Mouse (Mus musculus) neural tube, embryonic 15.5 days (tissue): ENCODE results near the gene Hoxc9. TPM values are rescaled to one million over a fixed set of nuclear protein-coding genes. Genes with fewer than 3 reads are reported as not detected.
A peak's percentile ranks its signal among the peaks of the same experiment; 100 is the strongest.

Source experiments
- ATAC-seq: fragments of 200-750 bp; cut with Nextera tagmentation; 2 replicates; pipeline ENCODE4 v1.8.0; 2017; ENCODE audit warnings: mild to moderate bottlenecking, moderate TSS enrichment, moderate library complexity; ENCODE audit not compliant: low FRiP score
- H3K27ac ChIP-seq: fragments of 300-500 bp; sonication (generic); replicated peaks from 2 replicates; pipeline ENCODE4 v1.5.1; 2015; ENCODE audit warnings: mild to moderate bottlenecking, inconsistent platforms
- H3K27me3 ChIP-seq: fragments of 300-500 bp; sonication (generic); replicated peaks from 2 replicates; pipeline ENCODE4 v1.6.1; 2015; ENCODE audit warnings: inconsistent platforms
- H3K36me3 ChIP-seq: fragments of 300-500 bp; sonication (generic); 2 replicates; pipeline ENCODE4 v1.6.1; 2015; ENCODE audit warnings: inconsistent platforms
- H3K4me1 ChIP-seq: fragments of 300-500 bp; sonication (generic); 2 replicates; pipeline ENCODE4 v1.6.1; 2015; ENCODE audit warnings: inconsistent platforms
- H3K4me2 ChIP-seq: fragments of 300-500 bp; sonication (generic); 2 replicates; pipeline ENCODE4 v1.6.1; 2015; ENCODE audit warnings: inconsistent platforms, mild to moderate bottlenecking, moderate library complexity
- H3K4me3 ChIP-seq: fragments of 300-500 bp; sonication (generic); replicated peaks from 2 replicates; pipeline ENCODE4 v1.5.1; 2015; ENCODE audit warnings: mild to moderate bottlenecking, inconsistent platforms
- H3K9ac ChIP-seq: fragments of 300-500 bp; sonication (generic); replicated peaks from 2 replicates; pipeline ENCODE4 v1.6.1; 2015; ENCODE audit warnings: mild to moderate bottlenecking, inconsistent platforms
- H3K9me3 ChIP-seq: fragments of 300-500 bp; sonication (generic); replicated peaks from 2 replicates; pipeline ENCODE4 v1.6.1; 2016; ENCODE audit warnings: inconsistent platforms
- WGBS: fragments of 180-500 bp; shearing (Covaris S2); methylation state at CpG from one replicate; pipeline ENCODE4 v1.1.7; 2015; ENCODE audit warnings: mixed read lengths; 5-methylcytosine and 5-hydroxymethylcytosine counted together
- polyA plus RNA-seq: library from polyadenylated mRNA; unstranded; fragments of >200 nt; fragmentation: Nextera tagmentation; extraction: Ambion mirVana; gene quantifications from 2 replicates; pipeline ENCODE4 v1.2.1, GENCODE M21; 2015

The Hoxc9 gene
- polyA plus RNA-seq, 1 experiment from 2014 or later: 30.9 TPM

- Histone ChIP-seq H3K9me3 (no peaks in the 10 kb centered on the region), H3K27ac (peak overlapping the region; percentile 89), H3K27me3 (no peaks in the 10 kb centered on the region), H3K36me3 (no peaks in the 10 kb centered on the region), H3K4me1 (peaks cover 94% of the 10 kb centered on the region), H3K4me3 (peak overlapping the region; percentile 38), H3K9ac (peak overlapping the region; percentile 53), H3K4me2 (peak overlapping the region; percentile 71)
- ATAC-seq: no peak
- WGBS: 14% methylated on average over 19 of the region's 19 CpGs
Observed at GRCm38 (mm10) chr15:103015406-103016166, 39.3 kb downstream of the Hoxc9 start.

DNA sequence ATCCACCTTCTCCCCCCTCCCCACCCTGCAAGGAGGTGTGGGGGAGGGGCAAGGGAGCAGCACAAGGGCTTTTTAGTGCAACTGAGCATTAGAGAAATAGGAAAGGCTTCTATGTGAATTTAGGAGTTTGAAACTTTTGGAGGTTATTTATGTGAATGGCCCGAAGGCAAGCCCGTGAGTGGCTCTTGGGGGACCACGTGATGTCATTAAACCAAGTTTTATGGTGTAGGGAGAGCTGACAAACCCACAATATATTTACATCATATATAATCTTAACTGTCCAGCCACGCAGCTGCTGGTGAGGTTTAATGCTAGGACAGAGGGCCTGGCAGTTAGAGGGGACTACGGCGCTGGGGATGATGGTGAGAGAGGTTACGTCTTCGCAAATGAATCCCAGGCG, 42.4 kb downstream of the Hoxc9 start, which contains the start of gene Hoxc4:
Hoxc4 (plus strand) TSS at position 299 of the 400 bp plus-strand sequence.
- Histone ChIP-seq H3K27me3 (no peaks in the 10 kb centered on the region), H3K4me3 (no peak within 1 kb of the TSS), H3K4me1 (peaks cover 83% of the 10 kb centered on the region), H3K27ac (peak within 1 kb of the TSS; percentile 45), H3K9me3 (no peaks in the 10 kb centered on the region), H3K36me3 (no peaks in the 10 kb centered on the region), H3K4me2 (0 out of 2 replicates have a peak within 1 kb of the TSS, but pooled peaks have one; percentile 6), H3K9ac (no peak within 1 kb of the TSS)
- ATAC-seq: no peak
- WGBS: 19% methylated on average over 9 of the region's 9 CpGs

DNA sequence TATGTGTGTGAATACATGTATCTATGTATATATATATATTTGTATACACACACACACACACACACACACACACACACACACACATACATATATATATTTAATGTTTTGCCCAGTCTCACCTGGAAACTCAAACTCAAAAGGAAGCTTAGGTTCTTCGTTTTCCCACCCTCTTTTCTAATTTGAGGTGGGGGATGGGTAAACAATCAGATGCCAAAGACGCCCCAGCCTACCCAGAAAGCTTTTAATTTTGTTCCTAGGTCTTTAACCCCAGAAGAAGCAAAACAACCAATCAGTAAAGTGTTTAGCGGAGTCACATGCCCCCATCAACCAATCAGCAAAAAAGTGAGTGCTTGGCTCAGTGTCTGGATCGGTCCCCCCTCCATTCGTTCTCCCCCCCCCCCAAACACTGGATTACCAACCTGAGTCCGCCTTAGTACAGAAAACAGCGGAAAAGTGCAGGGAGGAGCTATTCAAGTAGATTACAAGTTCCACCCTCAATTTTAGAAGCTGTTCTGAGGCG, 44.7 kb downstream of the Hoxc9 start:
- no peaks in the 10 kb centered on the region for H3K36me3 ChIP-seq
- no peak for ATAC-seq
- peak overlapping the region; percentile 27 for H3K4me2 ChIP-seq
- H3K9ac ChIP-seq: no peak overlapping the region
- peaks cover 69% of the 10 kb centered on the region for H3K4me1 ChIP-seq
- H3K27ac ChIP-seq: no peak overlapping the region; the same call in 1 of the 2 replicates
- H3K4me3 ChIP-seq: no peak overlapping the region
- WGBS: 10% methylated on average over 8 of the region's 8 CpGs
- H3K9me3 ChIP-seq: no peaks in the 10 kb centered on the region
- no peaks in the 10 kb centered on the region for H3K27me3 ChIP-seq

DNA sequence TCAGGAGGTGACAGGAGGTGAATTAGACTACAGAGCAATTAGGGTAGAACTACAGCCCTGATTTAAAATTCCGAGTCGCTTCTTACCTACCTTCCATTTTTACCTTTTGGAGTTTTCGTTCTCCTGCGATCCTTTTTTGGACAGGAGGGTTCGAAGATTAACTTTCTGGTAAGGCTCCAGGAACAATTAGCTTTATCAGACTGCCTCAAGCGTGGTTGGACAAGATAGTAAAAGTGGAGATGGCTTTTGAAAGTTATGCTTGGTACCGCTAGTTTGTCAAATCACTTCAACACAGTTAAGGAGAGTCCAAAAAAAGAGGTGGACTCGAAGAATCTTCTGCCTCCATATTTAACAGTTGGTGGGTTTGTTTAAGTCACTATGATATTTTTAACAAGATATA, 45.3 kb downstream of the Hoxc9 start:
- Histone ChIP-seq H3K27ac (no peak overlapping the region; the same call in 1 of the 2 replicates), H3K27me3 (no peaks in the 10 kb centered on the region), H3K9ac (no peak overlapping the region), H3K36me3 (no peaks in the 10 kb centered on the region), H3K4me3 (no peak overlapping the region), H3K9me3 (no peaks in the 10 kb centered on the region), H3K4me2 (peak overlapping the region; percentile 27), H3K4me1 (peaks cover 71% of the 10 kb centered on the region)
- ATAC-seq: no peak
- 17% methylated on average over 8 of the region's 8 CpGs for WGBS

GRCm38 (mm10) chr15:103024131-103024530, 47.9 kb downstream of the Hoxc9 start:
- H3K27me3 ChIP-seq: no peaks in the 10 kb centered on the region
- no peaks in the 10 kb centered on the region for H3K9me3 ChIP-seq
- no peak overlapping the region for H3K9ac ChIP-seq
- H3K36me3 ChIP-seq: no peaks in the 10 kb centered on the region
- H3K4me2 ChIP-seq: no peak overlapping the region
- no peak overlapping the region for H3K27ac ChIP-seq
- 10% methylated on average over 2 of the region's 2 CpGs for WGBS
- H3K4me1 ChIP-seq: peaks cover 69% of the 10 kb centered on the region
- no peak overlapping the region for H3K4me3 ChIP-seq
- ATAC-seq: no peak

GRCm38 (mm10) chr15:103027266-103028235, 51.3 kb downstream of the Hoxc9 start:
- peak; percentile 26; the same call in 1 of the 2 replicates for ATAC-seq
- Histone ChIP-seq H3K4me1 (peaks cover 63% of the 10 kb centered on the region), H3K9me3 (no peaks in the 10 kb centered on the region), H3K27ac (peak overlapping the region; percentile 74), H3K4me2 (peak overlapping the region; percentile 50), H3K27me3 (no peaks in the 10 kb centered on the region), H3K4me3 (peak overlapping the region; percentile 14), H3K9ac (peak overlapping the region; percentile 28; the same call in 1 of the 2 replicates), H3K36me3 (no peaks in the 10 kb centered on the region)
- WGBS: 7% methylated on average over 43 of the region's 43 CpGs

- Histone ChIP-seq H3K4me2 (no peak overlapping the region), H3K9ac (no peak overlapping the region), H3K4me3 (no peak overlapping the region), H3K27ac (peak overlapping the region; percentile 74; the same call in 1 of the 2 replicates), H3K27me3 (no peaks in the 10 kb centered on the region), H3K4me1 (peaks cover 76% of the 10 kb centered on the region), H3K9me3 (no peaks in the 10 kb centered on the region), H3K36me3 (no peaks in the 10 kb centered on the region)
- 40% methylated on average over 9 of the region's 9 CpGs for WGBS
- no peak for ATAC-seq
Observed at GRCm38 (mm10) chr15:103028916-103029512, 52.8 kb downstream of the Hoxc9 start.

- no peaks in the 10 kb centered on the region for H3K27me3 ChIP-seq
- peaks cover 81% of the 10 kb centered on the region for H3K4me1 ChIP-seq
- H3K9me3 ChIP-seq: no peaks in the 10 kb centered on the region
- no peak overlapping the region for H3K4me3 ChIP-seq
- no peaks in the 10 kb centered on the region for H3K36me3 ChIP-seq
- H3K27ac ChIP-seq: peak overlapping the region; percentile 68
- H3K9ac ChIP-seq: 0 out of 2 replicates have a peak overlapping the region, but pooled peaks have one; percentile 3
- 23% methylated on average over 8 of the region's 8 CpGs for WGBS
- ATAC-seq: no peak
- peak overlapping the region; percentile 37 for H3K4me2 ChIP-seq
Observed at GRCm38 (mm10) chr15:103030142-103030541, 53.9 kb downstream of the Hoxc9 start.

DNA sequence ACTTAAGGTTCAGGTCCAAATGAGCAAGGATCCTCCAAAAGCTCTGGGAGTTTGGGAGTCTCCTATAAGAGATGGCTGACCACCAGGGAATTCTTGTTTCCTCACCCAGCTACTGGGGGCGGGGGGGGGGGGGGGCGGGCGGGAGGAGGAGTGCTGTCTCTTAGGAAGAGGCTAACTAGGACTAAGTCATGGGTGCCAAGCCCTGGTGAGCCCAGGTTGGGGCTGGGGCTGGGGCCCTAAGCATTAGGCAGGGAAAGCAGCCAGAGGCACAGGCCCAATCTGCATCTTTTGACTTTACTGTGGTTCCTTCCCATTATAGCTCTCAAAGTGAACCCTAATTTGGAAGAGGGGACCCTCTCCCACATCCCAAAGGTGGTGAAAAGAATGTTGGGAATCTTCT, 55.9 kb downstream of the Hoxc9 start:
- Histone ChIP-seq H3K9me3 (no peaks in the 10 kb centered on the region), H3K4me3 (peak overlapping the region; percentile 8; the same call in 1 of the 2 replicates), H3K4me1 (peaks cover 84% of the 10 kb centered on the region), H3K27me3 (no peaks in the 10 kb centered on the region), H3K4me2 (peak overlapping the region; percentile 44), H3K9ac (peak overlapping the region; percentile 24), H3K36me3 (no peaks in the 10 kb centered on the region), H3K27ac (peak overlapping the region; percentile 66)
- no CpG with 5 or more reads among the region's 3 CpGs for WGBS
- ATAC-seq: no peak

GRCm38 (mm10) chr15:103032646-103033575, 56.7 kb downstream of the Hoxc9 start:
- H3K27ac ChIP-seq: peak overlapping the region; percentile 66

More at GRCm38 (mm10) chr15:103032646-103033575, 56.7 kb downstream of the Hoxc9 start:
- 3% methylated on average over 26 of the region's 26 CpGs for WGBS
- H3K9ac ChIP-seq: peak overlapping the region; percentile 24
- H3K4me3 ChIP-seq: peak overlapping the region; percentile 8; the same call in 1 of the 2 replicates
- no peaks in the 10 kb centered on the region for H3K36me3 ChIP-seq
- peaks cover 81% of the 10 kb centered on the region for H3K4me1 ChIP-seq
- no peaks in the 10 kb centered on the region for H3K9me3 ChIP-seq
- peak overlapping the region; percentile 44 for H3K4me2 ChIP-seq
- ATAC-seq: peak; percentile 51; the same call in 1 of the 2 replicates
- no peaks in the 10 kb centered on the region for H3K27me3 ChIP-seq
